Mouse (Mus musculus) liver, embryonic 13.5 days (tissue): Measurements from ENCODE around the gene Sfxn2. TPM values are rescaled to one million over a fixed set of nuclear protein-coding genes. Genes with fewer than 3 reads are reported as not detected.

Experiments used
- ATAC-seq: fragments of 200-750 bp; cut with Nextera tagmentation; 2 replicates; pipeline ENCODE4 v1.8.0; 2017; ENCODE audit warnings: low read depth, mild to moderate bottlenecking, moderate number of reproducible peaks, moderate library complexity
- DNase-seq: peaks from one replicate; pipeline ENCODE4 v3.0.0; 2022
- H3K27ac ChIP-seq: fragments of 300-500 bp; sonication (generic); 2 replicates; pipeline ENCODE4 v1.5.1; 2015; ENCODE audit warnings: moderate library complexity, mild to moderate bottlenecking, inconsistent platforms
- H3K27me3 ChIP-seq: fragments of 300-500 bp; sonication (generic); 2 replicates; pipeline ENCODE4 v1.6.1; 2015; ENCODE audit warnings: mild to moderate bottlenecking, inconsistent platforms
- H3K36me3 ChIP-seq: fragments of 300-500 bp; sonication (generic); 2 replicates; pipeline ENCODE4 v1.6.1; 2015; ENCODE audit warnings: mild to moderate bottlenecking, inconsistent platforms
- H3K4me1 ChIP-seq: fragments of 300-500 bp; sonication (generic); replicated peaks from 2 replicates; pipeline ENCODE4 v1.6.1; 2015; ENCODE audit warnings: inconsistent platforms
- H3K4me2 ChIP-seq: fragments of 300-500 bp; sonication (generic); 2 replicates; pipeline ENCODE4 v1.6.1; 2015; ENCODE audit warnings: inconsistent platforms, mild to moderate bottlenecking, moderate library complexity
- H3K4me3 ChIP-seq: fragments of 300-500 bp; sonication (generic); replicated peaks from 2 replicates; pipeline ENCODE4 v1.5.1; 2015; ENCODE audit warnings: mild to moderate bottlenecking, inconsistent platforms
- H3K9ac ChIP-seq: fragments of 300-500 bp; sonication (generic); 2 replicates; pipeline ENCODE4 v1.6.1; 2015; ENCODE audit warnings: mild to moderate bottlenecking, inconsistent platforms
- H3K9me3 ChIP-seq: fragments of 300-500 bp; sonication (generic); replicated peaks from 2 replicates; pipeline ENCODE4 v1.6.1; 2016; ENCODE audit warnings: inconsistent platforms
- WGBS: fragments of 180-500 bp; shearing (Covaris S2); methylation state at CpG from one replicate; pipeline ENCODE4 v1.1.7; 2015; ENCODE audit not compliant: insufficient replicate concordance; 5-methylcytosine and 5-hydroxymethylcytosine counted together
- polyA plus RNA-seq: library from polyadenylated mRNA; unstranded; fragments of >200 nt; fragmentation: Nextera tagmentation; extraction: Ambion mirVana; gene quantifications from 2 replicates; pipeline ENCODE4 v1.2.1, GENCODE M21; 2015

Gene Sfxn2
- polyA plus RNA-seq, 1 experiment from 2014 or later = 18.3 TPM

DNA sequence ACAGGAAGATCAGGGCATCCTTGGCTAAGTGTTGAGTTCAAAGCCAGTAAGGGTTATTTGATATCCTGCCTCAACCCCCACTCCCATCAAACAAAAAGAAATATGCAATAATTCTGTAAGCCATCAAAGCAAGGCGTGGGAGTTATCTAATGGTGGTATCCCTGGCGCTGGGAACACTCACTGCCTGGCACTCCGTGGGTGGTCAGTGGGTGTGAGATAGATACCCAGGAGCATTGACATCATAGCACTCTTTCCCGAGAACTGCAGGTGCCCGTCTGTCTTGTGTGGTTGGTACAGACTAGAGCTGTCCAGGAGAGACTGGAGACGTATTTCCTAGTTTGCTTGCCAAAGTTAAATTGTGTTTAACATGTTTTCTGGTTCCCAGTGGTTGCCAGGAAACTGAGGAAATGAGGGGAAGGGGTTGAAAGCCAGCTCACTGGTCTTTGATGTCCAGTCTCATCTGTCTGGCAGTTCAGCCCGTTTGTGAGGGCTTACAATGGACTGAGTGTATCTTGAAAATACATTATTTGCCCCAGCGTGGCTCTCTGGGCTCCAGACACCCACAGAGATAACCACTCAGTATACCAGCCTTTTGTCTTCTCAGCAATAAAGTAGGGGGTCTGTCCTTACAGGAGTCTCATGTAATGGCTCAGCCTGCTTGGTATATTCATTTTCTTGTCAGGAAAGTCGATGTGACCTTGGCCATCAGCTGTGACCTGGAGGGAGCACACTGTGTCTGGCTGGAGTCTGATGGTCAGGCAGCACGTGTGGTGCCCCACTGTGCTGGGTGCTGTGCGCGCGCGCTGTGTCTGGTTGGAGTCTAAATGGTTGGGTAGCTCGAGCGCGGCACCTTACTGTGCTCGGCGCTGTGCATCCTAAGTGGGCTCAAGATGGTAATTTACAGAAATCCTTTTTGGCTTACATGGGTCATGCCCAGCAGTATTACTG is 48.3 kb downstream of the Sfxn2 start:
- H3K9ac ChIP-seq = no peak overlapping the region
- H3K27me3 ChIP-seq = no peaks in the 10 kb centered on the region
- peaks cover 85% of the 10 kb centered on the region for H3K4me1 ChIP-seq
- no peak for DNase-seq
- H3K4me2 ChIP-seq = no peak overlapping the region
- H3K9me3 ChIP-seq = no peaks in the 10 kb centered on the region
- no peak overlapping the region for H3K27ac ChIP-seq
- H3K4me3 ChIP-seq = no peak overlapping the region
- no peak for ATAC-seq
- WGBS = 76% methylated on average over 19 of the region's 19 CpGs
- H3K36me3 ChIP-seq = peaks cover 6% of the 10 kb centered on the region; the same call in 1 of the 2 replicates

DNA sequence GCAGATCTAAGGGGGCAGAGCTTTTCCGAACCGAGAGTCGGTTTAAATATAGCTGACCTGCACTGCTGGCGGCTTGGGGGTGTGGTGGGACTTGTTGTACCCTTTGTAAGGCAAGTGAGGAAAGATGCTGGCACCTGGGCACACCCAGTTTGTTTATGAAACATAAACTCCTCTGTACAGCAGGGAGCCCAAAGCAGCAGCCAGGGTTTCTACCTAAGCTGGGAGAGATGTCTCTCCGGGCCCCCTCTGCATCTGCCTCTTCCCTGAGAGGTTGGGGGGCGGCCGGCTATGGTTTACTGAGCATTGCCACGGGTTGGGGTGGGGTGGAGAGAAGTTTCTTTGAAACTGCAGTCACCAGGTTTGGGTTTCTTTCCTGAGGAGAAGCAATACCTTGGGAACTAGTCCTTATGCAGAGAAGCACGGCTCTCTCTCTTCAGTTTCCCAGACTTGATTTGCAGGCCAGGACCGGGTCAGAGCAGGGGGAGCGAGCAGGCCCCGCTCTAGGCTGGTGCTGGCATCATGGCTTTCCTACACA is 49.6 kb downstream of the Sfxn2 start:
- Histone ChIP-seq H3K4me3 (no peak overlapping the region), H3K36me3 (peaks cover 6% of the 10 kb centered on the region; the same call in 1 of the 2 replicates), H3K27me3 (no peaks in the 10 kb centered on the region), H3K9ac (no peak overlapping the region), H3K4me1 (peaks cover 81% of the 10 kb centered on the region), H3K9me3 (no peaks in the 10 kb centered on the region), H3K27ac (peak overlapping the region; percentile 64), H3K4me2 (peak overlapping the region; percentile 52)
- 48% methylated on average over 12 of the region's 12 CpGs for WGBS
- ATAC-seq (no peak), DNase-seq (no peak)

DNA sequence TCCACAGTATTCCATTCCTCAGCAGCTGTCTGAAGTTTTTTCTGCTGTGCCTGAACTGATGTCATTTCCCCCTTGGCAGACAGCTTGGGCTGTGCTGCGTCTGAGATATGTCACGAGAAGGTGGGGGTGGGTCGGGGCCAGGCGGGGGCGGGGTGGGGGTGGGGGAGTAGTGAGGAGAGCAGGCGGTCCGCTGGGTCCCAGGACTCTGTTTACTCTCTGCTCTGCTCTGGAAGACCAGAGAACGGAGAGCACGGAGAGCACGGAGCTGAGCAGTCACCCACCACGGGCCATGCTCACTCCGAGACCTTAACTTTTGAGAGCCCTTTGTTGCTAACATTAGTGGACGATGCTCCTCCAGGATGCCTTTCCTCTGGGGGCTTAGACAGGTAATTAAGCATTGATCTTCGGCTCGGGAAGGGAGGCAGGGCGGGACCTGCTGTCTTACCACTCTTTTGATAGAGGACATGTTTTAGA is 50.1 kb downstream of the Sfxn2 start:
- H3K27me3 ChIP-seq = no peaks in the 10 kb centered on the region
- 28% methylated on average over 16 of the region's 16 CpGs for WGBS
- ATAC-seq (peak; percentile 44), DNase-seq (no peak)
- peak overlapping the region; percentile 64 for H3K27ac ChIP-seq
- H3K4me3 ChIP-seq = peak overlapping the region; percentile 32
- H3K9ac ChIP-seq = peak overlapping the region; percentile 36
- H3K4me2 ChIP-seq = peak overlapping the region; percentile 52
- peaks cover 6% of the 10 kb centered on the region; the same call in 1 of the 2 replicates for H3K36me3 ChIP-seq
- peaks cover 82% of the 10 kb centered on the region for H3K4me1 ChIP-seq
- H3K9me3 ChIP-seq = no peaks in the 10 kb centered on the region

DNA sequence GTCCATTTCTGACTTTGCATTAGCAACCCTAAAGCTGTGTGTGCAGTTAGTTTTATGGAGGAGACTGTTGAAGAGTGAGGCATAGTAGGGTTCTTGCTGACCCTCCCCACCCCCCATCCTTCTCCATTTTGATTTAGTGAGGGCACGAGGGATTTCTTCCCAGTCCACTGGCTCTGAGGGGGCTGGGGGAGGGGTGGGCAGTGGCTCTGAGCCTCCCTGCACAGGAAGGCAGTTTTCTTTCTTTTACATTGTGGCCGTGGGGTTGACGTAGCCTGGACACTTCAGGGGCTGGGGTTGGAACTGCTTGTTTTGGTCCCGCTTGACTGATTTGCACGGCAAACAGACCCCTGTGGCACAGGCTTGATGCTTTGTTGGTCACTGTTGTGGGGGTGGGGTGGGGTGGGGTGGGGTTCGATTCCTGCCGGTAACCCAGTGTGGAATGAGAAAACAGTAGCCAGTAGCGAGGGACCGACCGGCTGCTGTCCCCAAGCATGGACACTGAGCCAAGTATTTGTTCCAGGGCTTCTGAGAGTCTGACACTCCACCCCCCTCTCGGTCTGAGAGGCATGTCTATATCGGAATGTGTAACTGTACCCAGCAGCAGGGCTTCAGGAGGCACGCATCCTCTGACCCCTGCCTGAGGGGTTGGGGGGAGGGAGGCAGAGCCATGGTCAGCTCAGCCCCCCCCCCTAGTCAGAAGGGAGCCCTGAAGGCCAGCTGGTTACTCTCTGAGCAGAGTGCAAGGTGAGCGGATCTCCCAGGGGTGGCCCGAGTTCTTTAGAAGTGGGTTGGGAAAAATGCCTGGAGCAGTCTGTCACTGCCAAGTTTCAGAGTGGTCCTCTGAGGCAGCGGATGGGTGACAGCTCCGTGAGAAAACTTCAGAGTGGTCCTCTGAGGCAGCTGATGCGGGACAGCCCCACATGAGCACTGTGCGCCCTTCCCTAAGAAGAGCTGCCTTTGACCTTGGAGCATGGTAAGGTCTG is 50.9 kb downstream of the Sfxn2 start:
- DNase-seq = no peak

DNA sequence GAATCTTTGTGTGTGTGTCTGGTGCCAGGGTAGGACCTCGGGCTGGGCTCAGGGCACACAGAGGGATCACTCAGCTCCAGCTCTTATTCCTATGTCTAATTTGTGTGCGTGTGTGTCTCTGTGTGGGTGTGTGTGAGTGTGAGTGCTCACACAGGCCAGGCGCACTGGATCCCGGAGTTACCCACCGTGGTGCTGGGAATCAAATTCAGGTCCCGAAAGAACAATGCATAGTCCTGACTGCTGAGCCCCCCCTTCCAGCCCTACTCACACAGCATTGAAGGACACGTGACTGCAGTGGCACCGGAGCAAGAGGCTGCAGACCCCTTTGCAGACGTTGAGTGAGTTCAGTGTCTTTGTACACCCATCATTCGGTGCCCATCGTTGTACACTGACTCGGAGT is 51.9 kb downstream of the Sfxn2 start:
- ATAC-seq (no peak), DNase-seq (no peak)
- Histone ChIP-seq H3K9ac (no peak overlapping the region), H3K4me1 (peaks cover 72% of the 10 kb centered on the region), H3K27ac (no peak overlapping the region), H3K36me3 (0 out of 2 replicates have a peak, but pooled peaks cover 3% of the 10 kb centered on the region), H3K4me2 (no peak overlapping the region), H3K4me3 (no peak overlapping the region), H3K9me3 (no peaks in the 10 kb centered on the region), H3K27me3 (no peaks in the 10 kb centered on the region)
- WGBS = 83% methylated on average over 12 of the region's 12 CpGs

More for the DNA sequence above, 50.9 kb downstream of the Sfxn2 start:
- Histone ChIP-seq H3K4me3 (peak overlapping the region; percentile 32), H3K4me1 (peaks cover 76% of the 10 kb centered on the region), H3K9ac (peak overlapping the region; percentile 36), H3K27me3 (no peaks in the 10 kb centered on the region), H3K9me3 (no peaks in the 10 kb centered on the region), H3K4me2 (peak overlapping the region; percentile 52), H3K36me3 (peaks cover 6% of the 10 kb centered on the region; the same call in 1 of the 2 replicates), H3K27ac (peak overlapping the region; percentile 64)
- no peak for ATAC-seq
- WGBS = 67% methylated on average over 19 of the region's 19 CpGs

DNA sequence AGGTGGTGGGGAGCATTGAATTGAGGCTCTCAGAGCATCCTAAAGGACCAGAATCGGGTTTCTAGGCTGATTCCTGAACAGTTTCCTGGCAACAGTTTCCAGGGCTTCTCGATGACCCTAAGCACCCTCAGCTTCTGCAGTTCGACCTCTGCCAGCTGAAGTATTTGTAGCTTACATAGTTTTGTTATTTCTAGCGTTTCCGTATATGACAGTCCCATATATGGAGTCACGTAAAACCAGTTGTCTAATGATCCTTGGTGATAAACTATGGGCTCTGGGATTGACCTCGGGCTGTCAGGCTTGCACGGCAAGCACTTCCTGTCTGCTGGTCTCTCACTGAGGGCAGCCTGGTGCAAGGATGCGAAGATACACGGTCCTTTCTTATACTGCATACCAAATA is 52.4 kb downstream of the Sfxn2 start:
- 0 out of 2 replicates have a peak, but pooled peaks cover 3% of the 10 kb centered on the region for H3K36me3 ChIP-seq
- no peak overlapping the region for H3K4me2 ChIP-seq
- H3K4me3 ChIP-seq = no peak overlapping the region
- H3K27me3 ChIP-seq = no peaks in the 10 kb centered on the region
- peaks cover 72% of the 10 kb centered on the region for H3K4me1 ChIP-seq
- no peak for DNase-seq
- H3K9ac ChIP-seq = no peak overlapping the region
- H3K9me3 ChIP-seq = no peaks in the 10 kb centered on the region
- WGBS = 65% methylated on average over 10 of the region's 10 CpGs
- no peak for ATAC-seq
- H3K27ac ChIP-seq = no peak overlapping the region

DNA sequence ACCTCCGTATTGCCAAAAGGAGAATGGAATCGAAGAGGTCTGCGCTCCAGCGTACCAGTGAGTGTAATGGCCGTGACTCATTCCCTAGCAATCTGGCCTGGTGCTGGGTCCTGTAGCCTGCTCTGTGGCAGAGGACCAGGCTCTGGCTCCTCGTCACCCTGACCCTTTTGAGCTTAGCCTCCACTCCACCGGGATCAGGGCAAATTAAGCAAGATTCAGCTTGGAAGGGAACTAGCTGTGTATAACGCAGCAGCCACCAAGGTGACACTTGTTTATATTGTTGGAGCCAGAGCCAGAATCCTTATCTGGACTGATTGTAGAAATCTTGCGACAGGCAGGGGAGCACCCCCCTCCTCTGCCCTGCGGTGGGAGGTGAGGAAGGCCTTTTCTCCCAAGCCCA is 55.2 kb downstream of the Sfxn2 start:
- no peak overlapping the region for H3K27ac ChIP-seq

DNA sequence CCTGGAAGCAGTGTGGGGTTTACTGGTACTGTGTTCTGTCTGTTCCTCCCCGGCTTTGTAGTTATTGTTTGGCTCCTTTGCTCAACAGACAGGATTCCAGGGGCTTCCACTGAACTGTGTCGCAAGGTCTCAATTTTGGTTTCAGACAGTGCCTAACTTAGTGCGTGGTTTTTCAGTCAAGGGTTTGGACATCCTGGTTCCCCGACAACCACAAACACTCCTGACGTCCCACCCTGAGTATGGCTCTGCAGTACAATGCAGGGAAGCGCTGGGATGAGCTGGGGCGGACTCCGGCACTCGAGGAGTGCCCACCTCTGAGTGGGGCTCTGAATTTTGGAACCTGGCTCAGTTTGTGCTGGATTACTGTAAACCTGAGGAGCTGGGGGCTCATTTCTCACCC is 56.6 kb downstream of the Sfxn2 start:
- Histone ChIP-seq H3K4me2 (no peak overlapping the region), H3K27ac (no peak overlapping the region), H3K4me1 (peaks cover 45% of the 10 kb centered on the region), H3K36me3 (0 out of 2 replicates have a peak, but pooled peaks cover 6% of the 10 kb centered on the region), H3K4me3 (no peak overlapping the region), H3K27me3 (no peaks in the 10 kb centered on the region), H3K9me3 (no peaks in the 10 kb centered on the region), H3K9ac (no peak overlapping the region)
- 70% methylated on average over 9 of the region's 9 CpGs for WGBS
- DNase-seq = no peak
- no peak for ATAC-seq

More for the DNA sequence above, 55.2 kb downstream of the Sfxn2 start:
- Histone ChIP-seq H3K27me3 (no peaks in the 10 kb centered on the region), H3K4me1 (peaks cover 46% of the 10 kb centered on the region), H3K9me3 (no peaks in the 10 kb centered on the region), H3K36me3 (0 out of 2 replicates have a peak, but pooled peaks cover 6% of the 10 kb centered on the region), H3K4me3 (no peak overlapping the region), H3K9ac (no peak overlapping the region), H3K4me2 (no peak overlapping the region)
- 70% methylated on average over 10 of the region's 10 CpGs for WGBS
- ATAC-seq (no peak), DNase-seq (no peak)

DNA sequence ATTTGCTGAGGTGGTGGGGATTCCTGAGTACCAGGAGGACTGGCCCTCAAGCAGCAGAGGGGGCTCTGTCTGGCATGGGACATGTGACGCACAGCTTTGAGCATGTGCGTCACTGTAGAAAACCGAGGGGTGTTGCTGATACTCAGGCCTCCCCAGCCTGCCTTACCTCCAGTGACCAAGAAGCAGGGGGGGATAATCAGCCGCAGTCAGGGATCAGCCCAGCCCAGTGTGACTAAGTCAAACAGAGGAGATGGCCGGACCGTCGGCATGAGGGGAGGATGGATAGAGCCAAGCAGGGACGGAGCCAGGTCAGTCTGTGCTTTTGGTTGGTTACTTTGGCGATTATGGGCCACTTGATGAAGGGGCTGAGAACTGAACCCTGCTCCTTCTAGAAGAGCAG is 58.5 kb downstream of the Sfxn2 start:
- H3K27me3 ChIP-seq = no peaks in the 10 kb centered on the region
- peaks cover 57% of the 10 kb centered on the region for H3K4me1 ChIP-seq
- no peak overlapping the region for H3K4me3 ChIP-seq
- no peak overlapping the region for H3K9ac ChIP-seq
- DNase-seq (no peak), ATAC-seq (no peak)
- 84% methylated on average over 9 of the region's 9 CpGs for WGBS
- no peak overlapping the region for H3K27ac ChIP-seq
- 0 out of 2 replicates have a peak, but pooled peaks cover 3% of the 10 kb centered on the region for H3K36me3 ChIP-seq
- H3K4me2 ChIP-seq = no peak overlapping the region
- no peaks in the 10 kb centered on the region for H3K9me3 ChIP-seq

DNA sequence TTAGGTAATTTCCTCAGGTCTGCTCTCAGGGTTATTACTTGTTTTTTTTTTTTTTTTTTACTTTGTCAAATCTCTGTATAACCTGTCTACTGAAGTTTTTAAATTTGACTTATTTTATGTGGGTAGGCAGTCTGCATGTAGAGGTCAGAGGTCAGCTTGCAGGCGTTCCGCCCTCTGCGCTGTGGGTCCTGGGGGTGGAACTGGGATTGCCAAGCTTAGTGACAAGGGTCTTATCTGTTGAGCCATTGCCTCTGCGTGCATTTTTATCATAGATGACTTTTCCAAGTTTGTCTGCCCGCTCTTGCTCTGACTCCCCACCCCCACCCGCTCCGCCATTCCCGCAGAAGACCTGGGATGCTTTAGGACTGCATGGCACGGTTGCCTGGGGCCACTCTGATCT is 62.6 kb downstream of the Sfxn2 start:
- H3K9me3 ChIP-seq = no peaks in the 10 kb centered on the region
- WGBS = 35% methylated on average over 9 of the region's 9 CpGs
- ATAC-seq (peak; percentile 62), DNase-seq (peak; percentile 48)
- H3K27me3 ChIP-seq = no peaks in the 10 kb centered on the region
- no peak overlapping the region for H3K9ac ChIP-seq
- peaks cover 71% of the 10 kb centered on the region for H3K4me1 ChIP-seq
- 0 out of 2 replicates have a peak overlapping the region, but pooled peaks have one; percentile 7 for H3K4me2 ChIP-seq
- H3K36me3 ChIP-seq = peaks cover 30% of the 10 kb centered on the region
- H3K4me3 ChIP-seq = no peak overlapping the region
- peak overlapping the region; percentile 40; the same call in 1 of the 2 replicates for H3K27ac ChIP-seq
